Mouse (Mus musculus) retina, postnatal 7 days (tissue): ENCODE data around the gene Xbp1.
"Not testable (repeated sequence)": the region's sequence is repeated elsewhere in the genome, so short reads cannot be mapped to it uniquely, and the experiment has no call there.

Experiments
- DNase-seq: peaks from one replicate; pipeline ENCODE4 v3.0.0-alpha.2; 2012; ENCODE audit warnings: low read depth, low spot score

The Xbp1 gene

DNA sequence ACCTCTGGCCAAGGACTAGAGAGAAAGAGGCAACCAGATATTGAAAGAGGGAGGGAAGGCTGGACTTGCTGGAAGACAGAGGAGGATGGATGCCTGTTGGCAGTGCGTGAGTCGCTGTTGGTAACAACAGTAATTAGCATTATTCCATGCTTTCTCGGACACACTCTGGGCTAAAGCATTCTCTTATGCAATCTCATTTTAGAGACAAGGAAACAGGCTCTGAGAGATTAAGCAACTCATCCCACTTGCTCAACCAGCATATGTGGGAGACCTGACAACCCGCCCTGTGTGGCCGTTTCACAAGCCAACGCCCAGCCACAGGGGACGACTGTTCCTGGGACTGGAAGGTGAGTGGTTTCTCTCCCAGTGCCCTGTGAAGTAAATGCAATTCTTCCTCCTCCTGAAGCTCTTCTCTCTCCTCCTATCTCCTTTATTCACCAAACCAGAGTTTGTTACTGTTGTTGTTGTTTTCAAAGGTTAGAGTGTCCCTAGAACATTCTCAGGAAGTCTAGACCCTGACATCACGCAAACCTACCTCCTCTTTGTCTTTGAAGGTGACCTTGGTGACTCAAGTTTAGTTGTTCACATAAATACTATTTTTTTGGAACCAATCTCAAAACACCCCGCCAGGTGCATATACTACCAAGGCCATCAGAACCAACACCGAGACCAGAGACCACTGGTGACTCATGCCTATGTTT, 18.0 kb upstream of the Xbp1 start:
- no peak for DNase-seq

DNA sequence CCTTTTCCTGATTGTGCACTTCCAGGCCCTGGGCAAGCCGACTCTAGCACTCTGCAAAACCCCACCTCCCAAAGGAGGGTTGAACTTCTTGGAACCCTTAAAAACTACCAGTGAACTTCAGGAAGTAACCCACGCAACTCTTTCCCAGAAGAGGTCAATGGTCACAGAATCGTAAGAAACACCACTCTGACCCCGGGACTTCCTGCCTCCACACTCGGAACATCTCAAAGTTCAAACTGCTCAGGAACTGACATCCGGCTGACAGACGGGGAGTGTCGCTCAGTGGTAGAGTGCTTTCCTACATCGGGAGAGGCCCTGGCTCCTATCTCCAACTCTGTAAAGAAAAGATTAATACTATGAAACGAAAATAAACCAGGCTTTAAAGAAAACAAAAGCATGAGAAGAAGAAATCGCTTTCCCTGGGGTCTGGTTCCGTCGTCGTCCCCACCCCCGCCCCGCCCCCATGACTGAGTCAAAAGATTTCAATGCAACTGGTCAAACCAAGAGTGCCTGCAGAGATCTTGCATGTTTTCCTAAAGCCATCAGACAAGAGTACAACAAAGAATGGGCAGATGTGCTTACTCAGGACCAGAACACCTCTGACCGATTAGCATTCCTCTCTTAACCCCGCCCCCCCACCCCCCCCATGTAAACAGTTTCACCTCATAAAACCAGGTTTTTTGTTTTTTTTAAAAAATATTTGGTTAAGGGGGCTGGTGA, 14.4 kb upstream of the Xbp1 start:
- no peak for DNase-seq

GRCm38 (mm10) chr11:5509215-5510098, 11.0 kb upstream of the Xbp1 start:
- no peak for DNase-seq

GRCm38 (mm10) chr11:5510099-5510391, 10.4 kb upstream of the Xbp1 start:
- no peak for DNase-seq

DNA sequence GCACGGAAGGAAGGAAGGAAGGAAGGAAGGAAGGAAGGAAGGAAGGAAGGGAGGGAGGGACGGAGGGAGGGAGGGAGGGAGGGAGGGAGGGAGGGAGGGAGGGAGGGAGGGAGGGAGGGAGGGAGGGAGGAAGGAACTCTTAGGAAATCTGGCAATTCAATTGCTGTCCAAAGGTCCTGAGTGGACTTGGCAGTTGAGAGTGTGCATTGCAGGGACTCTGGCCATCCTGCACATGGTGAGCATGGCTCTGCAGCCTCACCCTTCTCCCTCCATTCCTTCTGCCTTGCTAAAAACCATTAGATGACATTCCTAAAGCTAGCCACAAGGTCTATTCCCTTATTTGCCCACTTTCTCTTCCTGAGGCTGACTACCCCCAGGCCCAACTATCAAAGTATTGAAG, 9.8 kb upstream of the Xbp1 start:
- DNase-seq, result not testable (repeated sequence)

DNA sequence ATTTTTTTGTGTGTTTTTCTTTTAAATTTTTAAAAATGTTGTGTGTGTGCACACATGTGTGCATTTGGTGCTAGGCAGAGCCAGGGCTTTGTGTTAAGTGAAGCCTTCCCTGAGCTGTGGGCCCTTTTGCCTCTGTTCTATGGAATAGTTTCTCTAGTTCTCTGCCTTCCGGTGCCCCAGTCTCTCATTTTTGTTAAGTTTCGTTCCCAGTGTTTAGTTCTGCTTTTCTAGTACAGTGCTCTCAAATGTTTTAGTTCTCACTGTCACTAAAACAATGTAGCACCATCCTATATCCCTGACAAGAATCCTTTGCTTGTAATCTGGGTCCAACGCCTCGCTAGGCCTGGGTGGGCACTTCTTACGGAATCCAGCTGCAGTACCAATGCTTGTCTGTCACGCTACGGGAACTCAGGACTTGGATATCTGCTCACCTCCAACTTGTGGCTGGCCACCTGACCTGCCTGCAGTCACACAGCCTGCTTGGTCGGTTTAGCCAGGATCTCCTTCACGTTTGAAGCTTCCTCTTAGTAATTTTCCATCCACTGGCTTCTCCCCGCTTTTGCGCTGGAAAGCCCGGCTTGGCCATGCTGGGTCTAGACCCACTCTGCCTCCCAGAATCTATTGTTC, 8.2 kb upstream of the Xbp1 start:
- DNase-seq, result no peak

DNA sequence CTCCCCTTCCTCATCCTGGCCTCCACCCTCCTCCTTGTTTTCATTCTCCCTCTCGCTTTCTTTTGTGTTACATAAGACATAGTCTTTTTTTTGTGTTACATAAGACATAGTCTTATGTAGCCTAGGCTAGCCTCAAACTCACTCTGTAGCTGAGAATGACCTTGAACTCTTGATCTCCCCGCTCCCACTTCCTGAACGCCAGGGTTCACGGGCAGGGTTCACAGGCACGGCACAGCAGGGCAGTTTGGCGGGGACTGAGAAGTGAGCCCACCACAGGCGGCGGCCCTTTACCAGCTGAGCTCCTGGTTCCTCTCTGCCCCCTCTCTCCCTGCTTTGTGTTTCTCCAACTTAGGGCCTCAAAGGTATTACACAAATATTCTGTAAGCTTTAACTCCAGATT, 7.5 kb upstream of the Xbp1 start:
- DNase-seq, result no peak

GRCm38 (mm10) chr11:5514091-5514490, 6.4 kb upstream of the Xbp1 start:
- no peak for DNase-seq

DNA sequence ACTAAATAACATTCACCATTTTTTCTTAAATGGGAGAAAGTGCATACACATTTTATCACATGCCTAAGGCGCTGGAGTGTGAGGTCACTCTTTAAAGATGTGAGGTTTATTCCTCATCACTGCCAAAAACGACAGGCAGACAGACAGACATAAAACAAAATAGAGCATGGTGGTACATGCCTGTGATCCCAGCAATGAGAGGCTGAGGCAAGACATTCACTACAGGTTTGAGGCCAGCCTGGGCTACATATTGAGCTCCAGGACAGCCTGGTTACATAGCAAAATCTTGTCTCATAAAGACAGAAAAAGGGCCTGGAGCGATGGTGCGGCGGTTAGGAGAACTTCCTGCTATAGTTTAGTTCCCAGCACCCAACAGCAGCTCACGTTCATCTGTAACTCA, 5.3 kb upstream of the Xbp1 start:
- DNase-seq, result no peak

DNA sequence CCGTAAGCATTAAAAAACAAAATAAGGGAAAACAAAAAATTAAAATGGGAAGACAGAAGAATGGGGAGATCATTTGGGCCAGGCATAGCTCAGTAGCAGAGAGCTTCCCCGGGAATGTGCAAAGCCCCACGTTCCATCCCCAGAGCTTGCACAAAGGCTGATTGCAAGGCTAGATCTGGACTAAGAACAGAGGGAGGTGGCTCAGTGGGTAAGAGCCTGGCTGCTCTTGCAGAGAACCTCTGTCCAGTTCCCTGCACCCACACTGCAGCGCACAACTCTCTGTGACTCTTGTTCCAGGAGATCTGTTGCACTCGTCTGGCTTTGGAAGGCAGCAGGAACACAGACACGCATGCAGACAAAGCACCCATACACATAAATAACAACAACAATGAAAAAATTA, 4.8 kb upstream of the Xbp1 start:
- DNase-seq, result no peak

DNA sequence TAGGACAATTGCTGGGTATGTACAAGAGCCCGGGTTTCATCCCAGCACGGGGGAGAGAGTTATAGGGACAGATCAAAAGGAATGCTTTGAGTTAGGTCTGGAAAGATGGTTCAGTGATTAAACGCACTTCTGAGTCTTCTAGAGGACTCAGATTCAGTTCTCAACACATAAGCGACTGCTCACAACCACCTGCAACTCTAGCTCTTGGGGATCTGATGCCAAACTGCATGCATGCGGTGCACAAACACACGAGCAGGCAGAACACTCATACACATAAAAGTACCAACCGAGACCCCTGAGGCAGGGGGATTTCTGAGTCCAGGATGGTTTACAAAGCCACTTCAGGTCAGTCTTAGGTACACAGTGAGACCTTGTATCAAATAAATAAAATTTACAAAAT, 4.3 kb upstream of the Xbp1 start:
- no peak for DNase-seq

GRCm38 (mm10) chr11:5516617-5517016, 3.8 kb upstream of the Xbp1 start:
- no peak for DNase-seq

GRCm38 (mm10) chr11:5517346-5517745, 3.1 kb upstream of the Xbp1 start:
- DNase-seq, result no peak

GRCm38 (mm10) chr11:5519681-5520080, 778 bp upstream of the Xbp1 start:
- no peak for DNase-seq

DNA sequence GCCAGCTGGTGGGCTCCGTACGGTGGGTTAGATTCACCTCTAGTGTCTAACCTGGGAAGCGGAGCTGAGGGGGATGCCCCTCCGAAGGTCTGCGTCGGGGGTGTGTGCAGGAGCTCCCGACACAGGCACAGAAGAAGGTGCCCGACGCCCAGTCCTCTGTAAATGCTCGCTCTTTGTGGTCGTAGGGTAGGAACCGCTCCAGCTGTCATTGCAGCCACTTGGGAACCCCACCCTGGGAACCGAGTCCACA, 732 bp downstream of the Xbp1 start:
- no peak for DNase-seq

DNA sequence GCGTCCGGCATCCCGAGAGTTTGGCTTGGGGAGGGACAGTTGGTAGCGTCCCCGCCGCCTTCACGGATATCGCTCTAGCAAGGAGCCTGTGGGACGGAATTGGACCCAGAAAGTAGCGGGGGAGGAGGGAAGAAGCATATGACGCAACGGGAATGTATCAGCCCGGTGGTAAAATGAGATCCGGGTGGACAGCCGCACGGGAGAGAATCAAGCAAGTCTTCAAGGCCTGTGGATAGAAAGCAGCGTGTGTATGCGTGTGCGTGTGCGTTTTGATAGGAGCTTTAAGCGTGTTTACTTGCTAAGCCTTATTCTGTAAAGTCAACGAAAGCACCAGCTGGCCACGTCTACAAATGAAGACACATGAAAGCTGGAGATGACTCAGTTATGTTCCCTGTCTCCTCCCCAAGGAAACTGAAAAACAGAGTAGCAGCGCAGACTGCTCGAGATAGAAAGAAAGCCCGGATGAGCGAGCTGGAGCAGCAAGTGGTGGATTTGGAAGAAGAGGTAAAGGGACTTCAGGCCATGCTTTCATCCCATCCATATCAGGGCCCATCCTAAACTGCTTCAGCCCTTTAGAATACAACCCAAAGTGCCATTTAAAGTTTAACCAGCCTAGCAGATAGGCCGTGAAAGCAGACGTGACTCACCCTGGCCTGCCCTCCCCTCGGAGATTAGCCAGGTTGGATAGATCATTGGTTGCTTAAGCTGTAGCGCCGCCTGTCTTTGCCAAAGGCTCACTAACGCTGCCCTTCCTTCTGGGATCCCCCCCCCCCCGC, 1.2 kb downstream of the Xbp1 start:
- DNase-seq, result no peak

GRCm38 (mm10) chr11:5522798-5523415, 2.4 kb downstream of the Xbp1 start:
- DNase-seq, result no peak

GRCm38 (mm10) chr11:5525418-5525817, 5.0 kb downstream of the Xbp1 start:
- no peak for DNase-seq

- no peak for DNase-seq
Observed at GRCm38 (mm10) chr11:5526573-5527439, 6.3 kb downstream of the Xbp1 start.

GRCm38 (mm10) chr11:5527865-5528523, 7.5 kb downstream of the Xbp1 start:
- DNase-seq, result no peak
